Mouse (Mus musculus) cerebellum, adult 2 months (tissue): ENCODE data around the gene Agbl1. TPM values are rescaled to one million over a fixed set of nuclear protein-coding genes. Genes with fewer than 3 reads are reported as not detected.
A peak's percentile ranks its signal among the peaks of the same experiment; 100 is the strongest.

ENCODE experiments used
- DNase-seq, 2 experiments: peaks; one replicate each; pipeline ENCODE4 v3.0.0; 2021
- H3K27ac ChIP-seq: fragments of 200-500 bp; 2 replicates; pipeline ENCODE4 v1.5.1; 2012; ENCODE audit warnings: low read length, control low read depth, inconsistent platforms; ENCODE audit not compliant: insufficient read depth
- H3K27me3 ChIP-seq: fragments of 200-500 bp; 2 replicates; pipeline ENCODE4 v1.6.1; 2012; ENCODE audit warnings: inconsistent platforms, mild to moderate bottlenecking, low read length, moderate library complexity; ENCODE audit not compliant: control insufficient read depth, insufficient read depth
- H3K4me1 ChIP-seq: fragments of 200-500 bp; 2 replicates; pipeline ENCODE4 v1.6.1; 2011; ENCODE audit warnings: low read length; ENCODE audit not compliant: control insufficient read depth, insufficient read depth
- H3K4me3 ChIP-seq: fragments of 200-500 bp; replicated peaks from 2 replicates; pipeline ENCODE3; 2011; ENCODE audit warnings: mild to moderate bottlenecking, low read depth, low read length, control low read depth; ENCODE audit not compliant: insufficient read depth
- CTCF ChIP-seq: fragments of 200-500 bp; IDR thresholded peaks from 2 replicates; pipeline ENCODE4 v1.5.1; 2011; ENCODE audit warnings: low read depth, mild to moderate bottlenecking, control low read depth, low read length, moderate library complexity, borderline replicate concordance; ENCODE audit not compliant: insufficient read depth
- POLR2A ChIP-seq: fragments of 200-500 bp; IDR thresholded peaks from 2 replicates; pipeline ENCODE4 v1.6.1; 2011; ENCODE audit warnings: low read length, control low read depth, borderline replicate concordance; ENCODE audit not compliant: insufficient read depth
- WGBS: fragments of 180-500 bp; shearing (Covaris S2); methylation state at CpG from one replicate; pipeline ENCODE4 v1.1.7; 2018; 5-methylcytosine and 5-hydroxymethylcytosine counted together
- polyA plus RNA-seq: library from polyadenylated mRNA; depleted of rRNA; stranded (reverse); fragments of >200 nt; gene quantifications from 2 replicates; pipeline ENCODE4 v1.2.3, GENCODE M21; 2012; rRNA removed

Gene Agbl1
- polyA plus RNA-seq: 0.05 and 0.11 TPM in 2 replicates

- TF ChIP-seq CTCF (no peak), POLR2A (no peak)
- 74% methylated on average over 7 of the region's 7 CpGs for WGBS
These were observed at the start of gene Agbl1 for GRCm38 (mm10) chr7:76229311-76229937. Agbl1 (plus strand) TSS chr7:76229887.

GRCm38 (mm10) chr7:76185005-76185658 lies 44.6 kb upstream of the Agbl1 start:
- H3K4me1 ChIP-seq: no peaks in the 10 kb centered on the region; the same call in 1 of the 2 replicates
- 56% methylated on average over 7 of the region's 7 CpGs for WGBS
- H3K27ac ChIP-seq: no peak overlapping the region
- TF ChIP-seq CTCF (no peak), POLR2A (no peak)
- DNase-seq: peak in 1 of 2 experiments; percentile 4
- H3K27me3 ChIP-seq: no peaks in the 10 kb centered on the region
- no peak overlapping the region for H3K4me3 ChIP-seq

More at GRCm38 (mm10) chr7:76229311-76229937, at the start of gene Agbl1:
- no peak within 1 kb of the TSS for H3K27ac ChIP-seq
- H3K4me1 ChIP-seq: no peaks in the 10 kb centered on the region; the same call in 1 of the 2 replicates
- no peak within 1 kb of the TSS for H3K4me3 ChIP-seq
- DNase-seq: no peak
- no peaks in the 10 kb centered on the region for H3K27me3 ChIP-seq

GRCm38 (mm10) chr7:76185681-76186121 lies 44.0 kb upstream of the Agbl1 start:
- 32% methylated on average over 6 of the region's 6 CpGs for WGBS
- TF ChIP-seq CTCF (no peak), POLR2A (no peak)
- Histone ChIP-seq H3K27me3 (no peaks in the 10 kb centered on the region), H3K4me3 (no peak overlapping the region), H3K27ac (no peak overlapping the region), H3K4me1 (no peaks in the 10 kb centered on the region; the same call in 1 of the 2 replicates)
- DNase-seq: no peak

- Histone ChIP-seq H3K27ac (no peak overlapping the region), H3K4me3 (no peak overlapping the region), H3K4me1 (no peaks in the 10 kb centered on the region), H3K27me3 (no peaks in the 10 kb centered on the region)
- DNase-seq: no peak
- TF ChIP-seq POLR2A (no peak), CTCF (no peak)
- WGBS: 76% methylated on average over 4 of the region's 4 CpGs
These were observed 11.1 kb upstream of the Agbl1 start for GRCm38 (mm10) chr7:76218546-76218945.

GRCm38 (mm10) chr7:76219797-76220469 lies 9.8 kb upstream of the Agbl1 start:
- Histone ChIP-seq H3K27ac (no peak overlapping the region), H3K27me3 (no peaks in the 10 kb centered on the region), H3K4me1 (no peaks in the 10 kb centered on the region), H3K4me3 (no peak overlapping the region)
- TF ChIP-seq CTCF (no peak), POLR2A (no peak)
- DNase-seq: no peak
- 78% methylated on average over 7 of the region's 7 CpGs for WGBS

- TF ChIP-seq POLR2A: no peak
- no peak for TF ChIP-seq CTCF
- Histone ChIP-seq H3K4me3 (no peak overlapping the region), H3K4me1 (no peaks in the 10 kb centered on the region), H3K27ac (no peak overlapping the region), H3K27me3 (no peaks in the 10 kb centered on the region)
- no peak for DNase-seq
- WGBS: 71% methylated on average over 2 of the region's 2 CpGs
These were observed 7.0 kb upstream of the Agbl1 start for GRCm38 (mm10) chr7:76222691-76223090.

GRCm38 (mm10) chr7:76228881-76229280 lies 806 bp upstream of the Agbl1 start:
- H3K4me3 ChIP-seq: no peak overlapping the region
- H3K27ac ChIP-seq: no peak overlapping the region
- H3K4me1 ChIP-seq: no peaks in the 10 kb centered on the region; the same call in 1 of the 2 replicates
- 69% methylated on average over 2 of the region's 2 CpGs for WGBS
- TF ChIP-seq CTCF (no peak), POLR2A (no peak)
- H3K27me3 ChIP-seq: no peaks in the 10 kb centered on the region
- no peak for DNase-seq

GRCm38 (mm10) chr7:76234321-76234720 lies 4.6 kb downstream of the Agbl1 start:
- TF ChIP-seq POLR2A (no peak), CTCF (no peak)
- DNase-seq: no peak
- 95% methylated on average over 2 of the region's 2 CpGs for WGBS
- no peaks in the 10 kb centered on the region; the same call in 1 of the 2 replicates for H3K4me1 ChIP-seq
- no peaks in the 10 kb centered on the region for H3K27me3 ChIP-seq
- no peak overlapping the region for H3K27ac ChIP-seq
- no peak overlapping the region for H3K4me3 ChIP-seq
